Mouse (Mus musculus) intestine, embryonic 14.5 days (tissue): ENCODE measurements around the gene Cacul1. TPM values are rescaled to one million over a fixed set of nuclear protein-coding genes. Genes with fewer than 3 reads are reported as not detected.
A peak's percentile ranks its signal among the peaks of the same experiment; 100 is the strongest.

ENCODE experiments used
- ATAC-seq: fragments of 200-750 bp; cut with Nextera tagmentation; replicated peaks from 2 replicates; pipeline ENCODE4 v1.8.0; 2017; ENCODE audit warnings: low read depth, moderate number of reproducible peaks, moderate TSS enrichment, moderate library complexity; ENCODE audit not compliant: low FRiP score, low TSS enrichment
- DNase-seq: peaks from one replicate; pipeline ENCODE4 v3.0.0-alpha.2; 2018; ENCODE audit warnings: low spot score
- H3K27ac ChIP-seq: fragments of 300-500 bp; sonication (generic); 2 replicates; pipeline ENCODE4 v1.5.1; 2014; ENCODE audit warnings: low read depth, mild to moderate bottlenecking, control low read depth
- H3K27me3 ChIP-seq: fragments of 300-500 bp; sonication (generic); replicated peaks from 2 replicates; pipeline ENCODE4 v1.6.1; 2014; ENCODE audit warnings: low read length, control low read depth; ENCODE audit not compliant: control insufficient read depth, insufficient read depth
- H3K36me3 ChIP-seq: fragments of 300-500 bp; sonication (generic); 2 replicates; pipeline ENCODE4 v1.6.1; 2014; ENCODE audit warnings: low read length, control low read depth; ENCODE audit not compliant: control insufficient read depth, insufficient read depth
- H3K4me1 ChIP-seq: fragments of 300-500 bp; sonication (generic); replicated peaks from 2 replicates; pipeline ENCODE4 v1.6.1; 2014; ENCODE audit warnings: low read length, control low read depth, mixed read lengths; ENCODE audit not compliant: control insufficient read depth, insufficient read depth
- H3K4me2 ChIP-seq: fragments of 300-500 bp; sonication (generic); 2 replicates; pipeline ENCODE4 v1.6.1; 2014; ENCODE audit warnings: low read length
- H3K4me3 ChIP-seq: fragments of 300-500 bp; sonication (generic); 2 replicates; pipeline ENCODE4 v1.5.1; 2014; ENCODE audit warnings: low read depth, low read length, control low read depth, mixed read lengths
- H3K9ac ChIP-seq: fragments of 300-500 bp; sonication (generic); 2 replicates; pipeline ENCODE4 v1.6.1; 2014; ENCODE audit warnings: mild to moderate bottlenecking, low read length
- H3K9me3 ChIP-seq: fragments of 300-500 bp; sonication (generic); 2 replicates; pipeline ENCODE4 v1.6.1; 2016; ENCODE audit warnings: low read length, control low read depth; ENCODE audit not compliant: control insufficient read depth
- WGBS: fragments of 180-500 bp; shearing (Covaris S2); extraction: QIAGEN DNeasy Blood & Tissue Kit; methylation state at CpG from one replicate; pipeline ENCODE4 v1.1.7; 2014; 5-methylcytosine and 5-hydroxymethylcytosine counted together
- polyA plus RNA-seq: library from polyadenylated mRNA; unstranded; fragments of >200 nt; fragmentation: Nextera tagmentation; extraction: Ambion mirVana; gene quantifications from 2 replicates; pipeline ENCODE4 v1.2.1, GENCODE M21; 2014

Cacul1 gene
- polyA plus RNA-seq, 1 experiment from 2014 or later: 23.9 TPM

GRCm38 (mm10) chr19:60598025-60598697 is 17.3 kb upstream of the Cacul1 start:
- ATAC-seq: no peak
- 92% methylated on average over 8 of the region's 8 CpGs for WGBS
- H3K27me3 ChIP-seq: no peaks in the 10 kb centered on the region

DNA sequence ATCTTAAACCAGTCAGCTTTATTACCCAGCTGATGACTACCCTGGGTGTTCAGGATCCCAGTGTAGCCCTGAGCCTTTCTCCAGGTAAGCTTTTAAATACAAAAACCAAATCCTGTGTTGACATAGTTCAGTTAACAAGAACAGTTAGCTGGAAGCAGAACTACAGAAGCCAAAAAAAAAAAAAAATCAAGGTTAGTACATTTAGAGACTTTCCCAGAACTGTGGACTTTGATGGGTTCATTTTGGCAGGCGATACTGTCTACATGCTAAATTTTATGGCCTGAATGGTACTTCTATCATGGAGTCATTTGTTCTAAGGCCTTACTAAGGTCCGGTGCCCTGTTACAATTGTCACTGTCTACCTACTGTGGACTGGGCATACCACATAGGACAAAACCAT is 8.8 kb upstream of the Cacul1 start:
- DNase-seq: no peak
- H3K27ac ChIP-seq: no peak overlapping the region
- no peaks in the 10 kb centered on the region for H3K9me3 ChIP-seq
- no peak for ATAC-seq
- no peaks in the 10 kb centered on the region for H3K36me3 ChIP-seq
- WGBS: 88% methylated on average over 2 of the region's 2 CpGs
- no peak overlapping the region for H3K4me2 ChIP-seq
- no peak overlapping the region for H3K4me3 ChIP-seq
- H3K27me3 ChIP-seq: no peaks in the 10 kb centered on the region
- H3K4me1 ChIP-seq: no peaks in the 10 kb centered on the region
- no peak overlapping the region for H3K9ac ChIP-seq

More at GRCm38 (mm10) chr19:60598025-60598697, 17.3 kb upstream of the Cacul1 start:
- H3K4me2 ChIP-seq: no peak overlapping the region
- H3K4me1 ChIP-seq: no peaks in the 10 kb centered on the region
- no peak for DNase-seq
- H3K9me3 ChIP-seq: no peaks in the 10 kb centered on the region
- no peak overlapping the region for H3K9ac ChIP-seq
- no peak overlapping the region for H3K27ac ChIP-seq
- H3K4me3 ChIP-seq: no peak overlapping the region
- H3K36me3 ChIP-seq: no peaks in the 10 kb centered on the region

- Histone ChIP-seq H3K36me3 (no peaks in the 10 kb centered on the region), H3K27ac (no peak overlapping the region), H3K9me3 (no peaks in the 10 kb centered on the region), H3K4me2 (no peak overlapping the region), H3K4me1 (no peaks in the 10 kb centered on the region), H3K4me3 (no peak overlapping the region), H3K9ac (no peak overlapping the region), H3K27me3 (no peaks in the 10 kb centered on the region)
- no peak for ATAC-seq
- no peak for DNase-seq
- WGBS: 74% methylated on average over 5 of the region's 5 CpGs
These were observed 5.8 kb upstream of the Cacul1 start for GRCm38 (mm10) chr19:60586652-60587051.

- Histone ChIP-seq H3K36me3 (no peaks in the 10 kb centered on the region), H3K4me3 (no peak overlapping the region), H3K9me3 (no peaks in the 10 kb centered on the region), H3K4me2 (no peak overlapping the region), H3K27me3 (no peaks in the 10 kb centered on the region), H3K27ac (no peak overlapping the region), H3K4me1 (peaks cover 9% of the 10 kb centered on the region; the same call in 1 of the 2 replicates), H3K9ac (no peak overlapping the region)
- DNase-seq (no peak), ATAC-seq (no peak)
- 93% methylated on average over 2 of the region's 2 CpGs for WGBS
These were observed 2.4 kb upstream of the Cacul1 start for GRCm38 (mm10) chr19:60583201-60583600.

DNA sequence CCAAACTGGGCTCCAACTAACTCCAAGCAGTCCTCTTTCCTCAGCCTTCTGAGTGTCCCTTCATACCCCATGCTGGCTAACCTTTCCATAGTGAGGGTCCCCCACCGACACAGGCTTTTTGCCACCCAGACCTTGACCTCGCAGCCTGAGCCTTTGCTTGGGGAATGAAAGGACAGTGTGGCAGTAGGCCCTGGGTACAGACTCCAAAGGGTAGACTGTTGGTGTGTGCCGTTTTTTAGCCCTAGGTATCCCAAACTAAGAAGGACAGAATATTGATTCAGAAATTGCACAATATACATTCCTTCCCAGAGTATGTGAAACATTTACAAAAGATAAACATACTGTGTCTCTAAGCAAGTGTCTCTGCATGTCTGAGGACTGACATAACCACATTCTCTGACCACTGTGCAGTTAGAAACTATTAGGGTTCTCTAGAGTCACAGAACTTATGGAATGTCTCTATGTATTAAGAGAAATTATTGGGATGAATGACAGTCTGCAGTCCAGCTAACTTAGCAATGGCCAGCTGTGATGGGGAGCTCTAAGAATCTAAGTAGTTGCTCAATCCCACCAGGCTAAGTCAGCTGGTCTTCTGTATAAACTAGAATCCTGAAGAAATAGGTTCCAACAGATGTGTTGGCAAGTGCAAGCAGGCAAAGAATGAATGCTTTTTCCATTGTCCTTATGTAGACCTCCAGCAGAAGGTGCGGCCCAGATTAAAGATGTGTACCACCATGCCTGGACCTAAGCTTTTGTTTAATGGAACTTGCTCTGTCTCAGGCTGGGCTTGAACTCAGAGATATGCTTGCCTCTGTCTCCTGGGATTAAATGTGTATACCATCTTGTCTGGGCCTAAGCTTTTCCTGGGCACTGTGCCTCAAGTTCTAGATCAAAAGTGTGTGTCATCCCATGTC is 809 bp upstream of the Cacul1 start:
- no peak for DNase-seq

DNA sequence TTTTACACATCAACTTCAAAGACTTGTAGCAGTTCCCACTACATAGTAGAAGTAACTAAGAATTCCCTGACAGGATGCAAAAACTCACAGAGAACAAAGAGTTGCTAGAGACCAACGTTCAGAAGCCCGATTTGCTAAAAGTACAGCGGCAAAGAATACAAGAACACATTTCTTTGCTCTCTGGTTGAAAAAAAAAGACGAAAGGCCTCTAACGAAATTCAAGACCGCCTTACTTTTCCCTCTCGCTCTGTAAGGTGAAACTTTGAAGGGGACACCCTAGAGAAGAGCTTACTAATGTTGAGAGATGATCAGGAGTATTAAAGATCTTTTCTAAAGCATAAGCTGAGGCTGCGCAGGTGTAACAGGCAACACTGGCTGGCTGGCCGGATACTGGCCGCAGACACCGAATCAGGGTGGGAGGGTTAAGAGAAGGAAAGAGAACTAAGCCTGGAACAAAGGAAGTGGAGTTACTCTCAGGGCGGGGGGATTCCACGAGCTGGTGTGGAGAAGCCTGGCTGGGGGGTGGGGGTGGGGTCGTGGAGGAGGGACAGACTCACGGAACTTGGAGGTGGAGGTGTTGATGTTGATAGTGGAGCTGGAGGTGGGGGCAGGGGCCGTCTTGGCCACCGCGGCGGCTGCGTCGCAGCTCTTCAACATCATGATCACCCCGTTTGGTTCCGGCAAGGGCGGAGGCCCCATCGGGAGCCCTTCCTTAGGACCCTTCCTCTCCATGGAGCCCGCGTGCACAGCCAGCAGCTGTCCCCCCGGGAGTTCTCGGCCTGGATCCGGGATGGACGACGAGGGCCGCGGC is 849 bp downstream of the Cacul1 start:
- Histone ChIP-seq H3K4me1 (peaks cover 12% of the 10 kb centered on the region; the same call in 1 of the 2 replicates), H3K27ac (peak overlapping the region; percentile 92), H3K4me3 (peak overlapping the region; percentile 97), H3K9me3 (no peaks in the 10 kb centered on the region), H3K4me2 (peak overlapping the region; percentile 83), H3K27me3 (no peaks in the 10 kb centered on the region), H3K9ac (peak overlapping the region; percentile 91), H3K36me3 (no peaks in the 10 kb centered on the region; the same call in 1 of the 2 replicates)
- peak; percentile 44 for ATAC-seq
- peak; percentile 73 for DNase-seq
- under 1% methylated on average over 32 of the region's 34 CpGs for WGBS

More for the DNA sequence above, 809 bp upstream of the Cacul1 start:
- H3K36me3 ChIP-seq: no peaks in the 10 kb centered on the region
- H3K27ac ChIP-seq: peak overlapping the region; percentile 73
- WGBS: 34% methylated on average over 4 of the region's 4 CpGs
- H3K4me3 ChIP-seq: peak overlapping the region; percentile 97
- peak overlapping the region; percentile 27 for H3K9ac ChIP-seq
- H3K9me3 ChIP-seq: no peaks in the 10 kb centered on the region
- peaks cover 12% of the 10 kb centered on the region; the same call in 1 of the 2 replicates for H3K4me1 ChIP-seq
- no peaks in the 10 kb centered on the region for H3K27me3 ChIP-seq
- H3K4me2 ChIP-seq: peak overlapping the region; percentile 54
- peak; percentile 48 for ATAC-seq

- Histone ChIP-seq H3K27ac (no peak overlapping the region), H3K36me3 (peaks cover 6% of the 10 kb centered on the region), H3K4me1 (peaks cover 12% of the 10 kb centered on the region; the same call in 1 of the 2 replicates), H3K4me2 (no peak overlapping the region), H3K4me3 (no peak overlapping the region), H3K27me3 (no peaks in the 10 kb centered on the region), H3K9ac (no peak overlapping the region), H3K9me3 (no peaks in the 10 kb centered on the region)
- ATAC-seq (no peak), DNase-seq (no peak)
- 85% methylated on average over 1 of the region's 1 CpGs for WGBS
These were observed 4.1 kb downstream of the Cacul1 start for GRCm38 (mm10) chr19:60576741-60577140.

DNA sequence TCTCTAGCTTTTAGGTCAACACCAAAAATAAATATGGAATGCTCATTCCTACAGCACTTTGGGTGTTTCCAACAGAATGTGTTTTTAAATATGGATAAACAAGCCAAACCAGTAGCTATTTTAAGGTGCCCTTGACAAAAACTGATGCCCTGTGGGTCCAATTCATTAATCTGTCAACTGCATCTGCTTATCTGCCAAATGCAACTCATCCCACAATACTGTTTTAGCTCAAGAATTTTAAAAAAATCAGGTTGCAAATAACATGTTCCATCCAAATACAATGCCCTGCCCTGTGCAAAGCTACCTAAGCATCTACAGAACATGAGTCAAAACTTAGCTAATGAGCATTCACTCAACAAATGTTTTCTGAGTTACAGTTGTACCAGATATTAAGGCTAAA is 20.3 kb downstream of the Cacul1 start:
- Histone ChIP-seq H3K27ac (no peak overlapping the region), H3K4me3 (no peak overlapping the region), H3K4me1 (no peaks in the 10 kb centered on the region), H3K36me3 (peaks cover 22% of the 10 kb centered on the region; the same call in 1 of the 2 replicates), H3K4me2 (no peak overlapping the region), H3K9ac (no peak overlapping the region), H3K27me3 (no peaks in the 10 kb centered on the region), H3K9me3 (no peaks in the 10 kb centered on the region)
- no peak for ATAC-seq
- DNase-seq: no peak
